Mouse (Mus musculus) right cerebral cortex, adult 18-20 months (tissue): ENCODE measurements at regions not wholly inside any gene's neighbourhood (a gene's known extent, or its start where the extent isn't known, plus 50 kb on each side); places are given as distances from the start of the nearest gene placed in this dataset.
A peak's percentile ranks its signal among the peaks of the same experiment; 100 is the strongest.
"Not testable (repeated sequence)": the region's sequence is repeated elsewhere in the genome, so short reads cannot be mapped to it uniquely, and the experiment has no call there.

ENCODE experiments used
- DNase-seq: peaks from one replicate; pipeline ENCODE4 v3.0.0; 2022; ENCODE audit warnings: mixed read lengths

GRCm38 (mm10) chr17:9066633-9067032 is 78.5 kb downstream of the 1700010I14Rik start:
- DNase-seq = not testable (repeated sequence)

GRCm38 (mm10) chr17:9068859-9069602 is 80.9 kb downstream of the 1700010I14Rik start:
- DNase-seq = no peak

- DNase-seq = no peak
These were observed 95.5 kb downstream of the 1700010I14Rik start for GRCm38 (mm10) chr17:9083629-9084028.

GRCm38 (mm10) chr17:9127866-9128265 is 139.7 kb downstream of the 1700010I14Rik start:
- no peak for DNase-seq

DNA sequence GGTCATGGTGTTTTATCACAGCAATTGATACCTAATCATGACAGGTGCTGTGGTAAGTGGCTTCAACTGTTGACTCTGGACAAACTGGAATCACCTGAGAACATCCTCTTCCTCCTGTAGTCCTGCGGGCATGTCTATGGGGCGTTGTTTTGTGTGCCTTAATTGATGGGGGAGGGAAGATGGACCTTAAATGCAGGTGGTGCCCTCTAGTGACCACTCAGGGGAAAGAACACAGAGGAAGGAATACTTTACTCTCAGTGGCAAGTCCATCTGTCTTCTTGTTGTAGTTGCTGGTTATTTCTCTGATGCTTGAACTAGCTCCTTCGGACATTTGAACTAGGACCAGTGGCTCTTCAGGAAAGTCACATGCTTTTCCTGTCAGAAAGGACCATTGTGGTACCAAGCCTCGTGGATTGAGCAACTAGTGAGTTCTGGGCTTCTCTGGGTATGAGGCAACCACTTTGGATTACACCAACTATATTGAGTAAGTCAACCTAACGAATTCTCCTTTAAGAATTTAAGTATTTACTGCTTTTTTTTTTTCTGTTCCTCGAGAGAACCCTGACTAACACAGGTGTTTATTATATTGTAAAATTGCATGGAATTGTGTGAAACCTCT is 157.6 kb downstream of the 1700010I14Rik start:
- DNase-seq = no peak

DNA sequence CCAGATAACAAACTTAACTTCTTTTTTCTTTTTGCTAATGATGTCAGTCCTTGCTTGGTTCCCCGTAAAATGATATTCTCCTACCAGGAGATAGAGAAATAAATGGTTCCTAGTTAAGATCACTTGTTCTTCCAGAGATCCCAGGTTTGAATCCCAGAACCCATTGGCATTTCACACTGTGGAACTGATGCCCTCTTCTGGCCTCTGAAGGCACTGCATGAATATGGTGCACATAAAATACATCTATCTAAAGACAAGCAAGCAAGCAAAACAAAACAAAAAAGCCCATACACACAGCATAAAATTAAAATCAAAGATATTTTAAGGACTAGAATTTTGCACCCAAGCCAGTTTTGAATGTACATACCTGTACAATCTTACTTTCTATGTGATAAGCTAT is 162.5 kb downstream of the 1700010I14Rik start:
- no peak for DNase-seq

DNA sequence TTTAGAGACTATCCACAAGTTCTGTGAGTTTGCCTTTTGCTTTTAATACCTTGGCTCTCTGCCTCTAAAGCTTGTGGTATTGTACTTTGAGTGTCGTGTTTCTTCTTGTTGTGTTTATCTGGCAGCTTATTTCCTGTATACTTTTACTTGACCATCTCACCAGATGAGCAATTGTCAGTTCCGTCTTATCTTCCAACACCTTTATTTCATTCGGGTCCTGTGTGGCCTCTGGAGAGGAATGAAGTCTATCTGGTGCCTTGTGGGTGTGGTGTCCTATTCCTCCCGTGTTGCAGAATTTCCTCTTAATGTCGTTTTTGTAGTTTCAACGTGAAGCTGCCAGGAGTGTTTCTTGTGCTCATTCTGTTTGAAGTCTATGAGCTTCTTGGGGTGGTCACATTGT is 174.0 kb downstream of the 1700010I14Rik start:
- DNase-seq = no peak

GRCm38 (mm10) chr17:9162676-9163075 is 174.5 kb downstream of the 1700010I14Rik start:
- DNase-seq = no peak

DNA sequence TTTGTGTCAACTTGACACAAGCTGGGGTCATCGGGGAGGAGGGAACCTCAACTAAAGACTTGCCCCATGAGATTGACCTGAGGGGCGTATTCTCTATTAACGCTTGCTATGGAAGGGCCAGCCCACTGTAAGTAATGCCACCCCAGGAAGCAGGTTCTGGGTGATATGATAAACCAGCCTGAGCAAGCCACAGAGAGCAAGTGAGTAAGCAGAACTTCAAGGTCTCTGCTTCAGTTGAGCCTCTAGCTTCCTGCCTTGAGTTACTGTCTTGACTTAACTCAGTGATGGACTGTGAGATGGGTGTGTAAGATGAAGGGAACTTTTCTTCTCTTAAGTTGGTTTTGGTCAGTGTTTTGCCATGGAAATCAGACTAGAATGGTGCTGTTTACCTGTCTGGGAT is 175.2 kb downstream of the 1700010I14Rik start:
- DNase-seq = no peak

DNA sequence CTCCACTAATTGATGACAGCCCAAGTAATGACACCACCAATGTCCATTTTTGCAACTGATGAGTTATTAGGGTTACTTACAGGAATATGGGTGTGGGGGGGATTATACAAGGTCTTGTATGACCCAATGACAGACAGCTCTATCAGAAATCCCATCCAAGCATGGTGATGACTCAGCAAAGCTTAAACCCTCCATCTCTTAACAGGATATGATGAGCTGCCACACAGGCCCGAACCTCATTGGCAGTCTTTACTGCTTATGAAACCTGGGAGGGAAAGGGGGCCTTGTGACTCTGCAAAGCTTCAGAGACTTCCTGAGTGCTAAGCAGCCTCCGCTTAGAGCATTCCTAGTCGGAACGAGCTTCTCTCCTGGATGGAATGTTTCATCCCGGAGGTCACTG is 176.4 kb downstream of the 1700010I14Rik start:
- DNase-seq = no peak

DNA sequence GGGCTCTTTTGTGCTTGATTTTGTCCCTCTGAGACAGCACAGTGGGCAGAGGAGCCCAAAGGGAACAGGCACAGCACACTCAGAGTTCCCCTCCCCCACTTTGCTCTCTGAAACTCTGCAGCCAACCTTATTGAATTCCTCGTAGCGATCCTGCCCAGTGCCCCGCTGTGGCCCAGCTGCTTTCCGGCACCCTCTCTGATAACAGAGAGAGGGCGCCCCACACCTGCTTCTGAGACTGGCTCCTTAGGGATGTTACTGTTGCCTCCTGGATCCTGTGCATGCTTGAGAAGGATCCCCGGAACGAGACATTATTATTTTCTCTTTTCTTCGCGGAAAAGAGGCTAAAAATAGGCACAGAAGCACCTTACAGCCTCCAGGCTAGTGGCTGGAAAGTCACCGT is 179.0 kb downstream of the 1700010I14Rik start:
- DNase-seq = peak; percentile 76

- DNase-seq = peak; percentile 34
These were observed 179.6 kb downstream of the 1700010I14Rik start for GRCm38 (mm10) chr17:9167571-9168201.

- DNase-seq = peak; percentile 79
These were observed 180.3 kb downstream of the 1700010I14Rik start for GRCm38 (mm10) chr17:9168411-9168810.

- peak; percentile 76 for DNase-seq
These were observed 181.2 kb downstream of the 1700010I14Rik start for GRCm38 (mm10) chr17:9169371-9169770.

GRCm38 (mm10) chr17:9197160-9197559 is 209.0 kb downstream of the 1700010I14Rik start:
- DNase-seq = no peak

DNA sequence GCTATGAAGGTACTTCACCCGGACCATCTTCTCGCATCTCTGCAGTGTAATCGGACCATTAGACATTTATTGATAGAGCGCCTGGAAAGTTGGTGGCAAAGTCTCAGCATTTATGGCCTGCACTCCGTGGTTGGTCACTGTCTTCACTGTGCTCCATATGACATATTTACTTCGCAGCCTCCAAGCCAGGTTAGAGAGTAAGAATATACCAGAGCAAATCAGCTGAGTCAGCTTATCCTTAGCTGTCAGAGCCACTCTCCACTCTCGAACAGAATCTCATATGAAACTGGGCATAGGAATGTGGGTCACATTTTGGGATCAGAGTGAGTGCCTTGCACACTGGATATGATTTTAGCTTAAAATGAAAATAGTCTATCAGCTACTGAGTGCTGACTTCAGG is 212.3 kb downstream of the 1700010I14Rik start:
- no peak for DNase-seq

DNA sequence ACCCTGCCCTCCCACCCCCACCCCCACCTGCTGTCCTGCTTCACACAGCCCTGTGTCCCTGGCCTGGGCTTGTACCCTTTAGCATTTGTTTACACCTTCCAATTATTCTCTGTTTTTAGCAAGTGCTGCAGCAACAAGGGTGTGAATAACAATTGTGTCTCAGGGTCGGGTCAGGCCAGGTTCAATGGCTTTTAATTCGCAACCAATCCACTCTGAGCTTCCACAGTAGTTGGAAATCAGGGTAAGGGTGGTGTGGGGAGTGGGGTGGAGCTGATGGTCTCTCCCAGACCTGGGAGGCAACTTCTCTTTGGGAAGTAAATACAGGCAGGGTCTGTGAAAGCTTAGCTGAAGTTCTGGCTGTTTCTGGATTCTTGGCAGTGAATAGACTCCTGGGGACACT is 214.4 kb downstream of the 1700010I14Rik start:
- no peak for DNase-seq

GRCm38 (mm10) chr17:9210626-9211025 is 211.2 kb upstream of the Gm17728 start:
- no peak for DNase-seq

- no peak for DNase-seq
These were observed 198.8 kb upstream of the Gm17728 start for GRCm38 (mm10) chr17:9223097-9223496.

GRCm38 (mm10) chr17:9227872-9228575 is 193.8 kb upstream of the Gm17728 start:
- DNase-seq = peak; percentile 68

DNA sequence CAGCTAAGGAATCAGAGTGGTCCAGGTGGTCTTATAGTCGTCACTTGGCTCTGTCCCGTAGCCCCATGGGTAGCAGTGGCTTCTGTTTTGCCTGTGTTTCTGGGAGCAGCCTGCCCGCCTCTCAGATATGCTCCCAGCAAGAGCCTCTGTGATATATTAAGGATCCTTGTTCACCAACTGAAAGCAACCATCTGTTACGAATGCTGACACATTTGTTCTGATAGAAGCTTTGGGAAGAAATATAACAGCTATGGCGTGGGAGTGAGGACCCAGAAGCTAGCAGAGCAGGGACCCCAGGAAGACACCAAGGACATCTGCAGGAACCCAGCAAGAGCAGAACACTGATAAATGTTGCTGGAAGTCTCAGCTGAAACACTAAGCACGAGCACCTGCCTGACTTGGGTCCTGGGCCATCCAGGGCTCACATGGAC is 186.7 kb upstream of the Gm17728 start:
- DNase-seq = peak; percentile 55

GRCm38 (mm10) chr17:9258646-9259170 is 163.2 kb upstream of the Gm17728 start:
- peak; percentile 8 for DNase-seq

DNA sequence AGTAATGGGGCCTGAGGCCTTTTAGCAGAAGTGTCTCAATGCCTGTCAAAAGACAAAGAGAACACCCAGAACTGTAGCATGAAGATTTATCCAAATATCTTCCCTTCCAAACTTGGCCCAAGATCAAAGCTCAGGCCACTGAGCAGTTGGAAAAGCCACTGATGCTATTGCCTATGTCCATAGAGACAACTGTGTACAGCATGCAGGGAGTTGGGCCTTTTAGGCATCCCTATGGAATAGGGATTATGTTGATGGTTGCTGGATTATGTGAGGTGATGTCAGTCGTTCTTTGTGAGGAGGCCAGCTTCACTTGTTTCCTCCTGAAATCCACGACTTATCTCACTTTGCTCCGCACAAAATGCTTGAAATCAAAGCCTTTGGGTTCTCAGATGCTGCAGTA is 153.1 kb upstream of the Gm17728 start:
- DNase-seq = no peak
